Mouse (Mus musculus): ENCODE measurements around the gene Gng3. TPM values are rescaled to one million over a fixed set of nuclear protein-coding genes. Genes with fewer than 3 reads are reported as not detected.

The Gng3 gene
- total RNA-seq, 2 experiments from 2014 or later: 319 to 328 TPM

DNA sequence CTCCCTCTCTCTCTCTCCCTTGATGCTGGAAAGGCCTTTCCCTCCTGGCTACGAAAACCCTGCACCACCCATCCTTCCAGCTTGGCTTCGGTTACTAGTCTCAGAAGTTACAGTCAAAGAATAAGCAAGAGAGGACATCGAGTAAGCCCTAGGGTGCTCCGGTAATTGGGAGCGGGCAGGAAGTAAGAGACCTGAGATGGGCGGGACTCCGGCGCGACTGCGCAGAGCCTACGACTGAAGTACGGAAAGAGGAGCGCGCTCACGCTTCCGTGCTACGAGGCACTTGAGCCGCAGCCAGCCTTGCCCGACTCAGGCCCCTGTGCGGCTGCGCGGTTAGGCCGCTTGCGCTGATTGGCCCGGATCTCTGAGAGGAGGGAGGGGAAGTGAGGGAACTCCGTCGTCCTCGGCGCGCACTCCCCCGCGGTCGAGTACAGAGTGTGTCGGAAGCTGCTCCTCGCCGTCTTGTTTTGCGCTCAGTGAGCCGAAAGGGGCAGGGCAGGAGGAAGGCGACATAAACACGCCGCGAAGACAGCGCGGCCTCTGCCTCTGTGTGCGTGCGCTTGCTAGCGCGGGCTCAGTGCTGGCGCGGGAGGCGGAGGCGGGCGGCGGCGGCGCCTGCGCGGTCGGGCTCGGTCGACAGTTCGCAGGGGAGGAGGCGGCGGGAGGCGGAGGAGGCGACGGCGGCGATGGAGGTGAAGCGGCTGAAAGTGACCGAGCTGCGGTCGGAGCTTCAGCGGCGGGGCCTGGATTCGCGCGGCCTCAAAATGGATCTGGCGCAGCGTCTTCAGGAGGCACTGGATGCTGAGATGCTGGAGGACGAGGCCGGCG, 19.2 kb downstream of the Gng3 start, which contains the start of gene Hnrnpul2:
Gene Hnrnpul2, plus strand, starts transcription at position 415 of the 828 bp plus-strand sequence.
- intact Hi-C loops (cut with DNase I): loop anchor here (5.0 kb wide), 1 partner anchor 48 kb away; the partner anchor contains the start of genes Tmem179b and Tmem223
- DNase-seq (ENCODE audit: extremely low spot score in 1 of 2, low spot score in 2 of 2): peak; percentile 97 to 99

DNA sequence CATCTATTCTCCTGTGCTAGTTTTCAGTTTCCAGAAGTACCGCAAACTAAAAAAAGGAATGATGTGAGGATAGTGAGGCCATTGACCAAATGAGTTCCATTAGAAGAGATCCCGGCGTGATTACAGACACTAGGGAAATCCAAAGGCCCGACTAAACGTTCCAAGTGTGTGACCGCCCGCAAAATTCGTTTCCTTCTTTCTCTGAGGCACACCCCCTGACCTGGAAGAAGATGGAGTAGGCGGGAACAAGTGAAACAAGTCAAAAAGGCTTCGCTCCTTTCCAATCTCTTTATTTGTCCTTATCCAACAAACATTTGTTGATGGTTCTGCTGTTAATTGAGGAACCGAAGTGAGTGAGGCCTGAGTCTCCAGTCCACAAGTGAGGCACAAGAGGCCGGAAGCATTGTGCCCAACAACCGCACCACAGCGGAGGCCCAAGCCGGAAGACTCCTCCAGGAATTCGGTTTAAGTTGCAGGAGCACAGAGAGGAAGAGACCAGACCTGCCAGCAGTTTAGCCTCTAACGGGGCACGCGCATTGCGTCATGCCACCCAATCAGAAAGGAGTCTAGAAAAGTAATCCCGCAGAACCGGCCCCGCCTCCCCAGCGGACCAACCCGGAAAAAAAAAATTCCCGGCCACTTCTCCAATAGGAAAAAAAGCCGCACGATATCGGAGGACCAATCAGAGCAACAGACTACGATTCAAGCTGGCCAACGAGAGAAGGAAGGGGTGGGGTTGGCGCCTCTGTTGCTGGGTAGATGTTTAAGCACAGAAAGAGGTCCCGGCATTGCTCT, 20.0 kb downstream of the Gng3 start, which contains the start of gene Ttc9c:
Gene Ttc9c, minus strand, starts transcription at position 533 of the 795 bp plus-strand sequence.
- intact Hi-C loops (cut with DNase I): loop anchor here (5.0 kb wide), 1 partner anchor 47 kb away; the partner anchor contains the start of genes Tmem179b and Tmem223
- DNase-seq (ENCODE audit: extremely low spot score in 1 of 2, low spot score in 2 of 2): peak; percentile 98

GRCm38 (mm10) chr19:8818301-8818798, 20.6 kb downstream of the Gng3 start:
- intact Hi-C loops (cut with DNase I): loop anchor here (5.0 kb wide), 1 partner anchor 46 kb away; the partner anchor contains the start of genes Tmem179b and Tmem223
- no peak for DNase-seq (ENCODE audit: extremely low spot score in 1 of 2, low spot score in 2 of 2)

DNA sequence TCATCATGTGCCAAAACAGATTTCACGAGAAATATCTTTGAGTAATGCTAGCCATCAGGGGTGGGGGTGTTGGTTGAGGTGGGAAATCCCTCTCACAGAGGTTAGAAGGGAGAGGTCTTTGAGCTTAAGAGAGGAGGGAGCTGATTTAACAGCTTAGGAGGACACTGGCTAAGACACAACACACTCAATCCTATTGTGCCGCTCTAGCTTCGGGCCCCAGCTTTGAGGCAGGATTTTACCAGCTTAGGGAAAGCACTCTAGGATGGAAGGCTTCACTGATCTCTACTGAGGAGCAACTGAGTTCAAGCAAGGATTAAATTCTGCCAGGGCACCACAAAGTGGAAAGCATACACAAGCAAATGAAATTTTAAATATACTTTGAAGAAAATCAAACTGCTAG, 22.0 kb downstream of the Gng3 start:
- intact Hi-C loops (cut with DNase I): loop anchor here (5.0 kb wide), 1 partner anchor 45 kb away; the partner anchor contains the start of genes Tmem179b and Tmem223
- DNase-seq (ENCODE audit: extremely low spot score in 1 of 2, low spot score in 2 of 2): no peak

- no peak for DNase-seq (ENCODE audit: extremely low spot score in 1 of 2, low spot score in 2 of 2)
- intact Hi-C loops (cut with DNase I): loop anchor here (5.0 kb wide), 1 partner anchor 44 kb away; the partner anchor contains the start of genes Tmem179b and Tmem223
Measured at GRCm38 (mm10) chr19:8815812-8816211, 23.2 kb downstream of the Gng3 start.

DNA sequence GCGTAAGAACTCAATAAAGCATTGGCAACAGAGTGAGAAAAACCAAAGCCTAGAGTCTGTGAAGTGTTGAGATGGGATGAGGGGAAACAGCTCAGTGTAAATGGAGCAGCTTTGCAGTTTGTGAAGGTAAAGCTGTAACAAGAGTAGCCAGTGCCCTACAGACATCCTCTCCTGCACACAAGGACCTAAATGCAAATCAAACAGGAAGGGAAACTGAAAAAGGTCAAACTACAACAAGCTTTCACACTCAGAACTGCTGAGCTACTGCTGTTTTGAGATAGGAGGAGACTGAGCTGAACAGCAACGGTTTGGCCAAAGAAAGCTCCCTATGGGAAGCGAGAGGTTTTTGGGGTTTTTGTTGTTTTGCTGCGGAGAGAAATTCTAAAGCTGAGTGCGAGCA, 32.2 kb downstream of the Gng3 start:
- DNase-seq (ENCODE audit: extremely low spot score in 1 of 2, low spot score in 2 of 2): no peak
- intact Hi-C loops (cut with DNase I): no loop called here

- intact Hi-C loops (cut with DNase I): no loop called here
- no peak for DNase-seq (ENCODE audit: extremely low spot score in 1 of 2, low spot score in 2 of 2)
Measured at GRCm38 (mm10) chr19:8803879-8804660, 34.9 kb downstream of the Gng3 start.

GRCm38 (mm10) chr19:8803204-8803780, 35.7 kb downstream of the Gng3 start:
- intact Hi-C loops (cut with DNase I): no loop called here
- no peak for DNase-seq (ENCODE audit: extremely low spot score in 1 of 2, low spot score in 2 of 2)

DNA sequence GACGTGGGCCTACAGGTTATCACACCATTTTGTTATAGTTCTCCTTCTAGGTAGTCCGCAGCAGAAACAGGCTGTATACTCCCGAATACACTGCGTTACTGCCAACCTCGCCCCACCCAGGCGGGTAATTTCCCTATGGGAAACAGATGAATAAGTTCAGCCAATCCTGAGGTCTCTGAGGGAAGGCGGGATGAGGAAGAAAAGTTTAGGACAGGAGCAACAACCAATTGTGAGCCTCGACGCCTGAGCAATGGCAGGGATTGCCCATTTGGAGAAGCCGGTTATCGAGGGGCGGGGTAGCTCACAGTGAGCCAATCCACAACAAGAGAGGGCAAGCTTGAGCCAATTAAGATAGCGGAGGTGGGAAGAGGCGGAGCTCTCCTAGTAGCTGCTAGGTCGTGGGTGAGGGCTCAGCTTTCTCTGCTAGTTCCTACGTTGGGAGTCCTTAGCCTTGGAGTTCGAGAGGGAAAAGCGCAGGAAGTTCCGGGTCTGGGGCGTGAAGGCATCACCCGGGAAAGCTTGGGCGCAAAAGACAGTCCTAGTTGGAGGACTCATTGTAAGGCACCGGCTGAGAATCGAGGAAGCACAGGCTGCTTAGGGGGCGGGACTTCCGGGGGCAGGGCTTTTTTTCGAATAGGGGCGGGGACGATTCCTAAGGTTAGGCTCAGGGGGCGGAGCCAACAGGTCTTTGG, 36.7 kb downstream of the Gng3 start, which contains the start of gene Zbtb3:
Gene Zbtb3, plus strand, starts transcription at position 426 of the 692 bp plus-strand sequence.
- intact Hi-C loops (cut with DNase I): no loop called here
- peak; percentile 97 to 98 for DNase-seq (ENCODE audit: extremely low spot score in 1 of 2, low spot score in 2 of 2)

DNA sequence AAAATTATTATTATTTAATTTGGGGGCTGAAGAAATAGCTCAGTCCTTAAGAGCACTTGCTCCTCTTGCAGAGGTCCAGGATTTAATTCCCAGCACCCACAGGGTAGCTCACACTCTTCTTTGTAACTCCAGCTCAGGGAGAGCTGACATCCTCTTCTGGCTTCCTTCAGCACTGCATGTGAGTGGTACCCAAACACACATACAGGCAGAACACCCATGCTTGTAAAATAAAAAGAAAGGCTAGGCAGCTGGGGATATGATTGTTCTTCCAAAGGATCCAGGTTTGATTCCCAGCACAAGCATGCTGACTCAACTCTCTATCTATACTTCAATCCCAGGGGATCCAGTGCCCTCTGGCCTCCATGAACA, 40.1 kb downstream of the Gng3 start:
- intact Hi-C loops (cut with DNase I): no loop called here
- DNase-seq (ENCODE audit: extremely low spot score in 1 of 2, low spot score in 2 of 2): no peak

DNA sequence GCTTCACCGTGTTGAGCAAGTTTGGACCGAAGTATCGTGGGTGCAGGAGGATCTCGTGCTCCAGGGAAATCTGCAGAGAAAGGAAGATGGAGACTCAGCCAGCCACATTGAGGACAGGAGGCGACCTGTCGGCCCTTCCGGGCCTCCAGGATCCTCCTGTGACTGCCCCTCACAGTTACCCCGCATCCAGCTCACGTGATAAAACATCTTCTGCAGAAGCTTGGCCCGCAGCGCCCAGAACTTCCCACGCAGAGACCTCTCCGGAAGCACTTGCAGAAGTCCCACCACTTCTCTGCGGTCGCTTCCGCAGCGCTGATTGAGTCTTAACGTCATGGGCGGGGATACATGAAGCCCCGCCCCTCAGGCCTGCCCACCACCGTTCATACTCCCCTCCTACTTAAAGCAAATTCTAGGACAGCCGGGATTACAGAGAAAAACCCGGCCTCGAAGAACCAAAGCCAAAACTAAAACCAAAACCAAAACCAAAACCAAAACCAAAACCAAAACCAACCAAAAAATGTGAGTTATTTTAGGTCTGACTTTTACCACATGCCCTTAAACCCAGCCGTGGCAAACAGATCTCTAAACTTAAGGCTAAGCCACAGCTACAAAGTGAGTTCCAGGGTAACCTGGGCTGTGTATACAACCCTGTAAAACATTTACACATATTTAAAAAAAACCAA, 40.6 kb downstream of the Gng3 start, which contains the start of gene Polr2g:
Gene Polr2g, minus strand, starts transcription at position 314 of the 683 bp plus-strand sequence.
- DNase-seq (ENCODE audit: extremely low spot score in 1 of 2, low spot score in 2 of 2): peak; percentile 87 to 94
- intact Hi-C loops (cut with DNase I): no loop called here

GRCm38 (mm10) chr19:8790171-8790570, 48.8 kb downstream of the Gng3 start:
- intact Hi-C loops (cut with DNase I): no loop called here
- DNase-seq (ENCODE audit: extremely low spot score in 1 of 2, low spot score in 2 of 2): no peak

DNA sequence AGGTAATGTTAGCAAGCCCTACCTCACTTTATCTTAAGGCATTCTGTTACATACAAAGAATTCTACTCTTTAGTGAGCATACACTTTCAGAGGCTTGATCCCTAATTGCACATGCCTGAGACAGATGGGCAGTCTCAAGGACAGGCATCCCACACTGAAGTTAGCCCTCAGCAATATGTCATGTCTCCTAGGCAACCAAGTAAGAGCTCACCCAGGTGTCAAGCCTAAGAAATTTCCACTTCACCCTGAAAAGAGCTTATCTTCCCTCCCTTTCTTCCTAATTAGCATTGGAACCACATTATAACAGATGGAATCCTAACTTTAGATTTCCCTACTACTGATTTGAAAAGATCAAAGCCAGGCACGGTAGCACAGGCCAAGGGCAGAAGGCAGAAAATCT, 49.8 kb downstream of the Gng3 start:
- intact Hi-C loops (cut with DNase I): no loop called here
- DNase-seq (ENCODE audit: extremely low spot score in 1 of 2, low spot score in 2 of 2): no peak

DNA sequence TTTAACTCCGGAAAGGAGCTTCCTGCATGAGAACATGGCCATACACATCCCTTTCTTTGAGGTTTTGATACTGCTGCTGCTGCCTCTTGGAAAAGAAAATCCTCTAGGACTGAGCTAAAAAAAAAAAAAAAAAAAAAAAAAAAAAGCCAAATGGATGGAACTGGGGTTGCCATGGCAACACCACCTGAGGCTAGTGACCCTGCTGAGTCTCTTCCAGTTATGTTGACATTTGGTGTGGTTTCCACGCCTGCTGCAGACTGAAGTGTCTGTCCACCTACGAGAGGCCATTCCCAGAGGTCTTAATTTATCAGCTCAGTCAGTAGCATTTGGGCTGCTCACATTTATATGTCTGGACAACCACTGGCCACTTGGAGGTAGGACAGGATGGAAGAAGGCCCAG, 50.5 kb downstream of the Gng3 start:
- intact Hi-C loops (cut with DNase I): no loop called here

More for the DNA sequence above, 50.5 kb downstream of the Gng3 start:
- DNase-seq (ENCODE audit: extremely low spot score in 1 of 2, low spot score in 2 of 2): no peak
